Mouse (Mus musculus) hindbrain, embryonic 16.5 days (tissue): Measurements from ENCODE around the gene Ptger1. TPM values are rescaled to one million over a fixed set of nuclear protein-coding genes. Genes with fewer than 3 reads are reported as not detected.

Experiments used
- ATAC-seq: fragments of 200-750 bp; cut with Nextera tagmentation; 2 replicates; pipeline ENCODE4 v1.8.0; 2017; ENCODE audit warnings: moderate TSS enrichment, moderate library complexity
- H3K27ac ChIP-seq: fragments of 300-500 bp; sonication (generic); 2 replicates; pipeline ENCODE4 v1.5.1; 2014; ENCODE audit warnings: low read depth, mild to moderate bottlenecking, control low read depth, low read length, moderate library complexity
- H3K27me3 ChIP-seq: fragments of 300-500 bp; sonication (generic); replicated peaks from 2 replicates; pipeline ENCODE4 v1.6.1; 2014; ENCODE audit warnings: low read length; ENCODE audit not compliant: control insufficient read depth, insufficient read depth
- H3K36me3 ChIP-seq: fragments of 300-500 bp; sonication (generic); 2 replicates; pipeline ENCODE4 v1.6.1; 2014; ENCODE audit warnings: mild to moderate bottlenecking, low read length, moderate library complexity, mixed read lengths; ENCODE audit not compliant: control insufficient read depth, insufficient read depth
- H3K4me1 ChIP-seq: fragments of 300-500 bp; sonication (generic); 2 replicates; pipeline ENCODE4 v1.6.1; 2014; ENCODE audit warnings: low read depth, low read length; ENCODE audit not compliant: control insufficient read depth, insufficient read depth
- H3K4me2 ChIP-seq: fragments of 300-500 bp; sonication (generic); 2 replicates; pipeline ENCODE4 v1.6.1; 2014; ENCODE audit warnings: mild to moderate bottlenecking, low read length, control low read depth, moderate library complexity
- H3K4me3 ChIP-seq: fragments of 300-500 bp; sonication (generic); 2 replicates; pipeline ENCODE4 v1.5.1; 2014; ENCODE audit warnings: mild to moderate bottlenecking, low read length, control low read depth, moderate library complexity
- H3K9ac ChIP-seq: fragments of 300-500 bp; sonication (generic); 2 replicates; pipeline ENCODE4 v1.6.1; 2014; ENCODE audit warnings: low read depth, mild to moderate bottlenecking, control low read depth, low read length, moderate library complexity
- H3K9me3 ChIP-seq: fragments of 300-500 bp; sonication (generic); 2 replicates; pipeline ENCODE4 v1.6.1; 2014; ENCODE audit warnings: mild to moderate bottlenecking, low read length, moderate library complexity; ENCODE audit not compliant: control insufficient read depth
- whole genome bisulfite sequencing: fragments of 180-500 bp; shearing (Covaris S2); extraction: QIAGEN DNeasy Blood & Tissue Kit; methylation state at CpG from one replicate; pipeline ENCODE4 v1.1.7; 2014; 5-methylcytosine and 5-hydroxymethylcytosine counted together
- polyA plus RNA-seq: library from polyadenylated mRNA; unstranded; fragments of >200 nt; fragmentation: Nextera tagmentation; extraction: Ambion mirVana; gene quantifications from 2 replicates; pipeline ENCODE4 v1.2.1, GENCODE M21; 2015

The Ptger1 gene
- polyA plus RNA-seq, 1 experiment from 2014 or later, result 0.61 TPM

- ATAC-seq, result no peak
- 1% methylated on average over 17 of the region's 17 CpGs for WGBS
- H3K4me1 ChIP-seq, result peaks cover 16% of the 10 kb centered on the region
- peak overlapping the region; percentile 92 for H3K9ac ChIP-seq
- H3K27ac ChIP-seq, result peak overlapping the region; percentile 97
- H3K27me3 ChIP-seq, result no peaks in the 10 kb centered on the region; the same call in 1 of the 2 replicates
- H3K4me2 ChIP-seq, result peak overlapping the region; percentile 96
- peaks cover 6% of the 10 kb centered on the region for H3K36me3 ChIP-seq
- peak overlapping the region; percentile 92 for H3K4me3 ChIP-seq
- H3K9me3 ChIP-seq, result no peaks in the 10 kb centered on the region
Measured at GRCm38 (mm10) chr8:83715771-83716170, 49.3 kb downstream of the Ptger1 start.

GRCm38 (mm10) chr8:83716563-83716962 is 50.1 kb downstream of the Ptger1 start:
- Histone ChIP-seq H3K36me3 (peaks cover 14% of the 10 kb centered on the region), H3K4me3 (peak overlapping the region; percentile 92; the same call in 1 of the 2 replicates), H3K27me3 (no peaks in the 10 kb centered on the region; the same call in 1 of the 2 replicates), H3K27ac (no peak overlapping the region), H3K9me3 (no peaks in the 10 kb centered on the region), H3K4me2 (peak overlapping the region; percentile 96), H3K9ac (no peak overlapping the region), H3K4me1 (peaks cover 16% of the 10 kb centered on the region)
- 79% methylated on average over 2 of the region's 2 CpGs for WGBS
- ATAC-seq, result no peak

- no peaks in the 10 kb centered on the region for H3K9me3 ChIP-seq
- no peak overlapping the region for H3K4me3 ChIP-seq
- no peaks in the 10 kb centered on the region for H3K27me3 ChIP-seq
- no peak overlapping the region for H3K27ac ChIP-seq
- H3K36me3 ChIP-seq, result peaks cover 39% of the 10 kb centered on the region
- no peak for ATAC-seq
- H3K9ac ChIP-seq, result no peak overlapping the region
- H3K4me1 ChIP-seq, result peaks cover 16% of the 10 kb centered on the region
- WGBS, result 91% methylated on average over 2 of the region's 2 CpGs
- H3K4me2 ChIP-seq, result no peak overlapping the region
Measured at GRCm38 (mm10) chr8:83719048-83719447, 52.6 kb downstream of the Ptger1 start.

- no peaks in the 10 kb centered on the region for H3K27me3 ChIP-seq
- no peak overlapping the region for H3K4me3 ChIP-seq
- 89% methylated on average over 2 of the region's 2 CpGs for WGBS
- H3K9me3 ChIP-seq, result no peaks in the 10 kb centered on the region
- H3K4me1 ChIP-seq, result peaks cover 16% of the 10 kb centered on the region
- no peak overlapping the region for H3K9ac ChIP-seq
- no peak for ATAC-seq
- peaks cover 39% of the 10 kb centered on the region for H3K36me3 ChIP-seq
- no peak overlapping the region for H3K27ac ChIP-seq
- H3K4me2 ChIP-seq, result no peak overlapping the region
Measured at GRCm38 (mm10) chr8:83719693-83720092, 53.2 kb downstream of the Ptger1 start.

GRCm38 (mm10) chr8:83721405-83722025 is 55.0 kb downstream of the Ptger1 start:
- Histone ChIP-seq H3K36me3 (peaks cover 41% of the 10 kb centered on the region), H3K9ac (no peak overlapping the region), H3K4me1 (peaks cover 9% of the 10 kb centered on the region), H3K4me3 (no peak overlapping the region), H3K9me3 (no peaks in the 10 kb centered on the region), H3K27ac (no peak overlapping the region), H3K4me2 (no peak overlapping the region), H3K27me3 (no peaks in the 10 kb centered on the region)
- ATAC-seq, result no peak
- WGBS, result 90% methylated on average over 24 of the region's 25 CpGs

Other genes starting within 250 kb of the Ptger1 start
- 284 and 330 TPM in 2 replicates for gene Scoc, start 208.3 kb upstream of the Ptger1 start, polyA plus RNA-seq
- gene Olfr370, start 130.9 kb upstream of the Ptger1 start, polyA plus RNA-seq, result 0.06 TPM in 1 of 2 replicates, not detected in the other
- gene Ndufb7, start 100.0 kb upstream of the Ptger1 start, polyA plus RNA-seq, result 339 and 367 TPM in 2 replicates
- gene Tecr, start 58.7 kb upstream of the Ptger1 start, polyA plus RNA-seq, result 1,512 and 1,598 TPM in 2 replicates
- 60.8 and 61.8 TPM in 2 replicates for gene Dnajb1, start 58.5 kb upstream of the Ptger1 start, polyA plus RNA-seq
- 135 TPM in 2 replicates for gene Gipc1, start 14.0 kb upstream of the Ptger1 start, polyA plus RNA-seq
- gene Pkn1, start 32.5 kb downstream of the Ptger1 start, polyA plus RNA-seq, result 21.2 and 24.6 TPM in 2 replicates
- gene Ddx39, start 48.5 kb downstream of the Ptger1 start, polyA plus RNA-seq, result 92.6 and 97.9 TPM in 2 replicates
- 9.9 and 14.6 TPM in 2 replicates for gene Adgre5, start 74.6 kb downstream of the Ptger1 start, polyA plus RNA-seq
- gene Adgrl1, start 233.4 kb downstream of the Ptger1 start, polyA plus RNA-seq, result 50.9 and 53.0 TPM in 2 replicates